Mouse (Mus musculus): ENCODE data around the gene Myo1d. TPM values are rescaled to one million over a fixed set of nuclear protein-coding genes. Genes with fewer than 3 reads are reported as not detected.

Myo1d gene
- total RNA-seq, 2 experiments from 2014 or later = 23.4 to 71.5 TPM

GRCm38 (mm10) chr11:80575794-80576193 lies 204.0 kb downstream of the Myo1d start:
- no peak for ATAC-seq (replicated peaks; ENCODE audit: low FRiP score, low TSS enrichment, poor library complexity, severe bottlenecking)

GRCm38 (mm10) chr11:80566286-80566685 lies 213.5 kb downstream of the Myo1d start:
- ATAC-seq (replicated peaks; ENCODE audit: low FRiP score, low TSS enrichment, poor library complexity, severe bottlenecking) = no peak

DNA sequence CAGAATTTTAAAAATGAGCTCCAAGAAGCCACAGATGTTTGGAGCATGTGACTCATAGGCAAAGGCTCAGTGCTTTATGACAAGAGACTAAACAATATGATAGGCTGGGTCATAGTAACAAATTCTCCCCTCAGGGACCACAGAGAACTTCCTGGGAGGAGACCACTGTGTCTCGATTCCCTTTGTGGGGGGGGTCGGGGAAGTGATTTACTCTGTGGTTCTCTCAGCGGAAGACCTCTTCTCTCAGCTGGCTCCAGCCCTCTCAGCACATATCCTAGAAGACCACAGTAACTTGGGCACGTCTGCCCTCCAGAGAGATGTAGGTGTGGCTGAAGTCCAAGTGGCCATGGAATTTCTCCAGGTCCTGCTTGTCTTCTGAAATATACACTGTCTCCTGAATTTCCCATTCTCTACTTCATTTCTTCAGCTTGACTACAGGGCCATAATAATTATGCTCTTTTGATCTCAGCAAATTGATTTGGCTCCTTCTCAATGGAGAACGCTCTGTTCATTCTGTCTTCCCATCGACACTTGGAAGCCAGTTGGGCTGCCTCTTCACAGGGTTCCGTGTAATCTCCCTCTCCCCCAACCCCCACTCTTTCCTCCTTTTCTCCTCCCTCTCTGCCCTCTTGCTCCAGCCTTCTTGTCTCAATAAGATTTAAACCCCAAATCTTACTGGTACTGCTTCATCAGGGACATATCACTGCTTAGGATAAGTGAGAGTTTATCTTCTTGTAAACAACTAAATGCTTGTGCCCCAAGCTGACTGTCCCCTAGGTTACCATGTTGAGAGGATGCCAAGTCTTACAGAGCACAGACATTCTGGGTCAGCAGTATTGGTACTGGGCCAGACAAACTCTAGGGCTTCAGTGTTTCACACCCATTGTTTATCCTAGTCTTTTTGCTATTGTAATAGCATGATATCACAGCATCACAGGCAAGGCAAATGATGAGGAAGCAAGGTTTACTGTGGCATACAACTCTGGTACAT lies 214.6 kb downstream of the Myo1d start:
- no peak for ATAC-seq (replicated peaks; ENCODE audit: low FRiP score, low TSS enrichment, poor library complexity, severe bottlenecking)

GRCm38 (mm10) chr11:80562479-80562878 lies 217.3 kb downstream of the Myo1d start:
- 0 out of 2 replicates have a peak, but pooled peaks have one; percentile 55 for ATAC-seq (replicated peaks; ENCODE audit: low FRiP score, low TSS enrichment, poor library complexity, severe bottlenecking)

DNA sequence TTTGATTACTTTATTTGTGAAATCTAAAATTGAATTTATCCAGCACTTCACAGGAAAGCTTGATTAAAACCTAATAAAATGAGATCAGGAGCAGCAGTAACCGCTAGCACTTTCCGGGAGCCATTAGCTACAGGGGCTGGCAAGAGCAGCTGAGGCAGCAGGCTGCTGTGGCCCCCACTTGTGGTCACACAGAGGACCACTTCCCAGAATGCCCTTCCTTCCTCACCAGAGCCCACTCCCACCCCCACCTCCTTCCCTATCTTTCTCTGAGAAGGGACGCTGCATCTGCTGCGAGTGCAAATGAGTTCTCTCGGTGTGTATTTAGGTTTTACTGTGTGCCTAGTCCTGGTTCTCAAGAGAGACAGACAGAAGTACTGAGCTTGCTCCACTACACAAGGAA lies 219.1 kb downstream of the Myo1d start:
- ATAC-seq (replicated peaks; ENCODE audit: low FRiP score, low TSS enrichment, poor library complexity, severe bottlenecking) = no peak

GRCm38 (mm10) chr11:80555416-80555815 lies 224.4 kb downstream of the Myo1d start:
- no peak for ATAC-seq (replicated peaks; ENCODE audit: low FRiP score, low TSS enrichment, poor library complexity, severe bottlenecking)

DNA sequence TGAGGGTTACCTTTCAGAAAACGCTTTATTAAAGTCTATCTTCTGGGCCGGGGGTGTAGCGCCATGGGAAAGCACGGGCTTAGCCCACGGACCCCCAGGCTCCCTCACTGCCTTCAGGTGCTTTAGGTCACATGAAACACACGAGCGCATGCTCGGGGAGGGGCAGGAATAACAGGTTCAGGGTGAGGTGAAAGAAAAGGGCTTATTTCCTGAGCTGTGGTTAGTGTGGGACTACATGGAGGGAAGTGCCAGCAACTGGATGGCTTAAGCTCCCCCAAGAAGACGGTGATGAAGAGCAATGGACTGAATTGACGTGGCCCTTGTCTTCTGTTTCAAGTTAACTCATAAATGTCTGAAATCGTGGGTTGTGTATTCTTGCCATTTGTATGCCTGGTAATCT lies 226.8 kb downstream of the Myo1d start:
- no peak for ATAC-seq (replicated peaks; ENCODE audit: low FRiP score, low TSS enrichment, poor library complexity, severe bottlenecking)

DNA sequence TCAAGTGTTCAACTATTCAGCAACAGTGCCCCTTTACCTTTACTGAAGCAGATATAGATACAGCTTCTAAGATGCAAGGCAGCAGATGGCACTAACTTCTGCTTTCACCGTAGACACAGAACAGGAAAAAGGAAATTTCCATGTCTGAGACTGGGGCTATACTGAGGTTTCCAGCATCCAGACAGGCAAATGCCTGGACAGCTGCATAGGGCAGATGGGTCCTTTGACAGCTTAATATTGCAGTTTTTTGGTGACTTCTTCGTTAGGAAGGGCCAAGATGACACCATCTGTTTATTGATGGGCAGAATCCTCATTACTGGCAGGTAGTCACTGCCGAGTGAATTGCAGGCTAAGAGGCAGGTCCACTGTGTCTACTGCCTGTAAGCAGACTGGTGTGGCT lies 228.2 kb downstream of the Myo1d start:
- no peak for ATAC-seq (replicated peaks; ENCODE audit: low FRiP score, low TSS enrichment, poor library complexity, severe bottlenecking)

- ATAC-seq (replicated peaks; ENCODE audit: low FRiP score, low TSS enrichment, poor library complexity, severe bottlenecking) = no peak
Measured at GRCm38 (mm10) chr11:80550264-80550663, 229.6 kb downstream of the Myo1d start.

DNA sequence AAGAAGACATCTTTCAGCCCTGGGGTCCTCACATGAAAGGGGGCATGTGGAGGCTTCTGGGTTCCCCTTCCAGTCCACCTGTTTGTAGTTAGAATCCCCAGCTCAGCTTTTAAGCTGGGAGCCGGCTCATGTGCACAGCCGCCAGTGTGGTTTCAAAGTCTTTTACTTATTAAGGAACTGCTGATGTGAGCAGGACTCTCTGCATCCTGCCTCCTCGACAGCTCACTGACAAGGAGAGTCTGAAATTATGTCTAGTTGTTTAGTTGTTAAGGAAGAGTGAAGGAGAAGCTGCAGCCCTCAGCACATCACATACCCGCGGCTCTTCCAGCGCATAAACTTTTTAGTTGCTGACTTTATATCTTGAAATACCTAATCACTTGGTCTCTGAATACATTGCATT lies 230.0 kb downstream of the Myo1d start:
- no peak for ATAC-seq (replicated peaks; ENCODE audit: low FRiP score, low TSS enrichment, poor library complexity, severe bottlenecking)

DNA sequence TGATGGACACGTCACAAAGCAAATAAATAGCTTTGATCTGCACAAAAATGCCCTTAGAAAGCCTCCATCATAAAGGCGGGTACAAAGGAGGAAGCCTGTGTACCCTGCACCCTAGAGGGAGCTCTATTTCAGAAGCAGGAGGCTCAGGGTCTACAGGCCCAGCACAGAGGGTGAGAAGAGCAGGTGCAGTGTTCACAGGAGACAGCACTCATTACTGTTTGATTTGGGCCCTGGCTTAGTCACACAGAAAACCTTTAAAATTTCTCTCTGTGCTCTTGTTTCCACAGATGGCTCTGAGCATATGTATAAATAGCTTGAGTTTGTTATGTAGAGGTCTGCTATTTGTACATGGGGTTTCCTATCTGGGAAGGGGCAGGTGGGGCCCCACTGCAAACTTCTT lies 233.6 kb downstream of the Myo1d start:
- ATAC-seq (replicated peaks; ENCODE audit: low FRiP score, low TSS enrichment, poor library complexity, severe bottlenecking) = no peak

DNA sequence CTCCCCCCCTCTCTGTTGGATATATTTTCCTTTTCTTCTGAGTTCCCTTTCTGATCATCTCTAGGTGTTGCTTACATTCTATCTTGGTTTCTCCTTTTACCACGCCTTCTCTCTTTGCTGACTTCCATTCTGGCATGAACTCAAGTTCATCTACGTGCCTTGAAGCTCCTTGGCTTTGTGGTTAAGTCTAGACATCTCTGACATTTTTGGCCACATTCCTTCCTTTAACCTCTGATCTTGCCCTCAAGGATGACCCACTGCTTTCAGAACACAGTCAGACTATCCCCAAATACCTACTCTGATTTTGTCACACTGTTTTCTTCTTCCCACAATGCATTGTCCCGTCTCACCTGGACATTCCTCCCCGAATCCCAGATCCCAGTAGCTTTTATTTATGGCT lies 240.8 kb downstream of the Myo1d start:
- no peak for ATAC-seq (replicated peaks; ENCODE audit: low FRiP score, low TSS enrichment, poor library complexity, severe bottlenecking)

- no peak for ATAC-seq (replicated peaks; ENCODE audit: low FRiP score, low TSS enrichment, poor library complexity, severe bottlenecking)
Measured at GRCm38 (mm10) chr11:80532966-80533365, 246.9 kb downstream of the Myo1d start.

DNA sequence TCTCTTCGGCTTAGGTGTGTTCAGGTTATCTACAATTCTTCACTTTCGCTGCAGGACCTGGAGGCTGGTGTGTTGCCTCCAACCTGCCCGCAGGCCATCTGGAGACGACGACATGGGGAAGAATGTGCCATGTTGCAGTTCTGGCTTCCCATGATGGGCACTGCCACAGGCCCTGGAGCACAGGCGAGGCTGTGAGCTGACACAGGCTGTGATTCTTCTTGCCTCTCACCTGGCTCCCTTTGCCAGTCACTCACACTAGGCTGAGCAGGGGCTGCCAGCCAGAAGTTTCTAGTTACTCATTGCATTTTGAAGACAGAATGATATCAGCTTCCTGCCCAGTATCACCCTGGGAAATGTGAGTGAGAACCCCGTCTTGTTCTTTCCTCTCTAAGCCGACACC lies 250.7 kb downstream of the Myo1d start:
- ATAC-seq (replicated peaks; ENCODE audit: low FRiP score, low TSS enrichment, poor library complexity, severe bottlenecking) = no peak

DNA sequence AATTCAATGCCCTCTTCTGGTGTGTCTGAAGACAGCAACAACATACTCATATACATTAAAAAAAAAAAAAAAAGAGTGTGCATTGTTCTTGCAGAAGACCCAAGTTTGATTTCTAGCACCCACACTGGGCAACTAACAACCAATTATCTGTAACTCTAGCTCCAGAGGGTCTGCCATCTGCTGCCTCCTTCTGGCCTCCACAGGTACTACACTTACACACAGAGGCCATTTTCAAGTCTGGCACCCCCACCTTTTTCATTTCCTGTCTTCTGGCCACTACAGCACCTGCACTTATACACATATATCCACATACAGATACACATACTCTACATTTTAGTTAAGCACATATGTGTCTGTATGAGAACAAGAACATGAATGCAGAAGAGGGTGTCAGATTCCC lies 252.1 kb downstream of the Myo1d start:
- ATAC-seq (replicated peaks; ENCODE audit: low FRiP score, low TSS enrichment, poor library complexity, severe bottlenecking) = 0 out of 2 replicates have a peak, but pooled peaks have one; percentile 34

DNA sequence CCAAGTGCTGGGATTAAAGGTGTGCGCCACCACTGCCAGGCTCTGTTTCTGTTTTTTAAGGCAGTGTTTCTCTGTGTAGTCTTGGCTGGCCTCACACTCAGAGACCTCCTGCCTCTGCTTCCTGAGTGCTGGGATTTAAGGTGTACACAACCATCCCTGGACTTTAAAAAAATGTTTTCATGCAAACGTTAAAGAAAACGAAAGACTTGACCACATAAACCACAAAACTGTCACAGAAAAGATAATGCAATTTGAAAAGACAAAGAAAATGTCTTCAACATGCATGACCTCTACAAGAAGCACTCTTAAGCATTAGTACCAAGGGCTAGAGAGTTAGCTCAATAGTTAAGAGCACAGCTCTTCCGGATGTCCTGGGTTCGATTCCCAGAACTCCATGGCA lies 255.6 kb downstream of the Myo1d start:
- no peak for ATAC-seq (replicated peaks; ENCODE audit: low FRiP score, low TSS enrichment, poor library complexity, severe bottlenecking)

DNA sequence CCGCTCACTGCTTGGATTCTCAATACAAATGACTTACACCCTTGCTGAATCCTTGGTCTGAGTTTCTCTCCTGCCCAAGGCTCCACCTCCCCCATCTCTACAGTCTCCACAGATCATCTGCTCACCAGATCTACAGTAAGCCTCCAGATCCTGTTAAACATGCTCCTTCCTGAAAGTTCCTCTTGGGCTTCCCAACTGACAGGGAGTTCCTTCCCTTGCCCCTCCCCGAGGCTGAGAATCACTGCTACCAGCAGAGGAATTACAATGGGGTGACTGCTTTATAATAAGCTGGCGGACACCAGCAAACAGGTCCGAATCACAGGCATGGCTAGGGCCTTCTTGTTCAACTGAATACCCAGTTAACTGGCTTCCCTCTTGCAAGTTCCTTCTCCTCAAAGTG lies 256.4 kb downstream of the Myo1d start:
- no peak for ATAC-seq (replicated peaks; ENCODE audit: low FRiP score, low TSS enrichment, poor library complexity, severe bottlenecking)

DNA sequence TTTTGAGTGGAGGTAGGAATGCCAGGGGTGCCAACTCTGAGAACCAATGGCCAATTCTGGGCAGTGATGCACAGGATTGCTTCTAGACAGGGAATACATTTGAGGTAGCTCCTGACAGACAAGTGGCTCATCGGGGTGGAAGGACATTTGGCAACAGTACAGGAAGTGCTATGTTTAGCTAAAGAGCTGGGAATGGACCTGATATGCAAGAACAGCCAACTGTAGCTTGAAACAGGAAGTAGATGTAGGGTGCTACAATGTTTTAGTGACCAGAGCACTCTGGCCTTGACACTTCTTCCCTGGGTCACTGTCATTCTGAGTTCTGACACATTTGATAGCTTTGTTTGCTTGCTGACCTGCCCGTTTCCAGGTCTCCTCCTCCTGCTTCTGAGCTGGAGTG lies 257.0 kb downstream of the Myo1d start:
- no peak for ATAC-seq (replicated peaks; ENCODE audit: low FRiP score, low TSS enrichment, poor library complexity, severe bottlenecking)

- no peak for ATAC-seq (replicated peaks; ENCODE audit: low FRiP score, low TSS enrichment, poor library complexity, severe bottlenecking)
Measured at GRCm38 (mm10) chr11:80521148-80521547, 258.7 kb downstream of the Myo1d start.

GRCm38 (mm10) chr11:80518421-80519367 lies 261.1 kb downstream of the Myo1d start:
- no peak for ATAC-seq (replicated peaks; ENCODE audit: low FRiP score, low TSS enrichment, poor library complexity, severe bottlenecking)
